Mouse (Mus musculus) CH12.LX (cell line): ENCODE data around the gene Chic1. TPM values are rescaled to one million over a fixed set of nuclear protein-coding genes. Genes with fewer than 3 reads are reported as not detected.

Experiments used
- DNase-seq: peaks from one replicate; pipeline ENCODE4 v3.0.0-alpha.2; 2013; ENCODE audit errors: extremely low read depth
- H3K27ac ChIP-seq: 2 replicates; pipeline ENCODE4 v1.5.1; 2012; ENCODE audit warnings: low read depth, mild to moderate bottlenecking, control low read depth, moderate library complexity; ENCODE audit not compliant: insufficient read depth
- H3K27me3 ChIP-seq: replicated peaks from 2 replicates; pipeline ENCODE3; 2012; ENCODE audit warnings: inconsistent platforms
- H3K36me3 ChIP-seq, 2 experiments: replicated peaks in 1 of 2; 2 replicates each; pipeline versions ENCODE3 to v1.6.1; 2012; ENCODE audit warnings: inconsistent platforms in 1 of 2, low read length in 1 of 2, mild to moderate bottlenecking in 1 of 2, mixed read lengths in 1 of 2, moderate library complexity in 1 of 2; ENCODE audit not compliant: control insufficient read depth in 1 of 2, insufficient read depth in 1 of 2
- H3K4me1 ChIP-seq, 2 experiments: 2 replicates each; pipeline ENCODE4 v1.6.1; 2012; ENCODE audit warnings: inconsistent platforms in 1 of 2, moderate library complexity in 1 of 2; ENCODE audit not compliant: insufficient read depth in 2 of 2, control insufficient read depth in 1 of 2
- H3K4me2 ChIP-seq: 2 replicates; pipeline ENCODE4 v1.6.1; 2012; ENCODE audit warnings: low read depth, mild to moderate bottlenecking, control low read depth; ENCODE audit not compliant: poor library complexity, insufficient read depth, severe bottlenecking
- H3K4me3 ChIP-seq, 3 experiments: fragments of 150-350 bp in 1 of 3; sonication (generic) in 1 of 3; replicated peaks in 1 of 3; 2 replicates each; pipeline versions ENCODE3 to v1.5.1; 2011 to 2012; ENCODE audit warnings: low read depth in 2 of 3, low read length in 2 of 3, mild to moderate bottlenecking in 2 of 3, moderate library complexity in 2 of 3, control low read depth in 1 of 3, improper control_type of control experiment in 1 of 3, inconsistent platforms in 1 of 3, mixed read lengths in 1 of 3; ENCODE audit not compliant: poor library complexity in 1 of 3
- H3K79me2 ChIP-seq: replicated peaks from 2 replicates; pipeline ENCODE4 v1.6.1; 2012; ENCODE audit warnings: mild to moderate bottlenecking, moderate library complexity; ENCODE audit not compliant: control insufficient read depth, poor library complexity, insufficient read depth, severe bottlenecking; ENCODE audit errors: extremely low read depth
- H3K9ac ChIP-seq: 2 replicates; pipeline ENCODE4 v1.6.1; 2012; ENCODE audit warnings: low read depth, mild to moderate bottlenecking, control low read depth, moderate library complexity; ENCODE audit not compliant: insufficient read depth
- H3K9me3 ChIP-seq: replicated peaks from 2 replicates; pipeline ENCODE3; 2012; ENCODE audit warnings: low read length, inconsistent platforms, mixed read lengths
- BHLHE40 ChIP-seq: IDR thresholded peaks from 2 replicates; pipeline ENCODE4 v1.6.1; 2011; ENCODE audit warnings: mild to moderate bottlenecking, low read depth, low read length, improper control_type of control experiment
- CHD1 ChIP-seq: IDR thresholded peaks from 2 replicates; pipeline ENCODE4 v1.6.1; 2012; ENCODE audit warnings: low read depth, low read length, improper control_type of control experiment, inconsistent platforms
- E2F4 ChIP-seq: IDR thresholded peaks from 2 replicates; pipeline ENCODE4 v1.6.1; 2011; ENCODE audit warnings: low read depth, low read length, improper control_type of control experiment; ENCODE audit not compliant: insufficient replicate concordance
- ETS1 ChIP-seq: conservative IDR thresholded peaks from 2 replicates; pipeline ENCODE4 v1.6.1; 2012; ENCODE audit warnings: low read depth, mild to moderate bottlenecking, inconsistent platforms, low read length, improper control_type of control experiment, moderate library complexity
- HCFC1 ChIP-seq: IDR thresholded peaks from 2 replicates; pipeline ENCODE4 v1.6.1; 2012; ENCODE audit warnings: low read depth, mild to moderate bottlenecking, inconsistent platforms, low read length, improper control_type of control experiment
- JUN ChIP-seq: IDR thresholded peaks from 2 replicates; pipeline ENCODE4 v1.6.1; 2011; ENCODE audit warnings: low read depth, mild to moderate bottlenecking, low read length, improper control_type of control experiment, moderate library complexity; ENCODE audit not compliant: insufficient read depth
- JUND ChIP-seq: conservative IDR thresholded peaks from 2 replicates; pipeline ENCODE4 v1.6.1; 2011; ENCODE audit warnings: low read depth, low read length, improper control_type of control experiment
- KAT2A ChIP-seq: IDR thresholded peaks from 2 replicates; pipeline ENCODE4 v1.6.1; 2012; ENCODE audit warnings: low read length, improper control_type of control experiment, inconsistent platforms; ENCODE audit not compliant: insufficient replicate concordance
- MAFK ChIP-seq: IDR thresholded peaks from 2 replicates; pipeline ENCODE4 v1.6.1; 2011; ENCODE audit warnings: low read length, improper control_type of control experiment; ENCODE audit not compliant: insufficient replicate concordance
- MXI1 ChIP-seq: IDR thresholded peaks from 2 replicates; pipeline ENCODE4 v1.6.1; 2011; ENCODE audit warnings: mild to moderate bottlenecking, low read depth, low read length, improper control_type of control experiment
- MYC ChIP-seq: IDR thresholded peaks from 2 replicates; pipeline ENCODE4 v1.6.1; 2011; ENCODE audit warnings: low read depth, mild to moderate bottlenecking, improper control_type of control experiment, low read length
- NELFE ChIP-seq: IDR thresholded peaks from 2 replicates; pipeline ENCODE4 v1.6.1; 2011; ENCODE audit warnings: low read depth, low read length, improper control_type of control experiment
- PAX5 ChIP-seq: IDR thresholded peaks from 2 replicates; pipeline ENCODE4 v1.6.1; 2012; ENCODE audit warnings: low read length, inconsistent platforms, mixed read lengths
- POLR2A ChIP-seq: IDR thresholded peaks from 2 replicates; pipeline ENCODE4 v1.6.1; 2011; ENCODE audit warnings: low read depth, mild to moderate bottlenecking, improper control_type of control experiment, low read length
- POLR2AphosphoS2 ChIP-seq: IDR thresholded peaks from 2 replicates; pipeline ENCODE4 v1.6.1; 2011; ENCODE audit warnings: low read depth, low read length, improper control_type of control experiment
- RAD21 ChIP-seq: IDR thresholded peaks from 2 replicates; pipeline ENCODE4 v1.6.1; 2011; ENCODE audit warnings: low read depth, mild to moderate bottlenecking, low read length, improper control_type of control experiment, moderate library complexity
- RCOR1 ChIP-seq: conservative IDR thresholded peaks from 2 replicates; pipeline ENCODE4 v1.6.1; 2012; ENCODE audit warnings: low read depth, mild to moderate bottlenecking, inconsistent platforms, low read length, improper control_type of control experiment
- SIN3A ChIP-seq: IDR thresholded peaks from 2 replicates; pipeline ENCODE4 v1.6.1; 2012; ENCODE audit warnings: low read length, improper control_type of control experiment, inconsistent platforms
- TBP ChIP-seq: conservative IDR thresholded peaks from 2 replicates; pipeline ENCODE4 v1.6.1; 2011; ENCODE audit warnings: low read depth, low read length, improper control_type of control experiment
- ZKSCAN1 ChIP-seq: IDR thresholded peaks from 2 replicates; pipeline ENCODE4 v1.6.1; 2012; ENCODE audit warnings: low read depth, inconsistent platforms, low read length, improper control_type of control experiment, borderline replicate concordance
- ZMIZ1 ChIP-seq: IDR thresholded peaks from 2 replicates; pipeline ENCODE4 v1.6.1; 2012; ENCODE audit warnings: low read depth, mild to moderate bottlenecking, inconsistent platforms, low read length, improper control_type of control experiment
- dilution Hi-C: fragments of 300-500 bp; cut with MboI; formaldehyde crosslinking; loops from 2 replicates; pipeline ENCODE4 v1.14.3; 2020; ENCODE audit warnings: low sequenced_read_pairs; ENCODE audit not compliant: extremely low pct_unique_long_range_greater_than_20kb, extremely low pct_ligation_motif_present
- in situ Hi-C: fragments of 300-500 bp; cut with MboI; formaldehyde crosslinking; loops from 3 replicates; pipeline ENCODE4 v1.14.3; 2019; ENCODE audit warnings: low sequenced_read_pairs, low pct_ligation_motif_present, low pct_unique_long_range_greater_than_20kb, mixed read lengths
- polyA plus RNA-seq: library from polyadenylated mRNA; unstranded; fragments of >175 nt; gene quantifications from 2 replicates; pipeline ENCODE4 v1.2.1, GENCODE M21; 2012; ENCODE audit warnings: low read depth; ENCODE audit not compliant: insufficient read length
- total RNA-seq, 2 experiments: library from RNA; depleted of rRNA; stranded (reverse); fragments of 300-350 nt in 1 of 2; fragments of >200 nt in 1 of 2; gene quantifications; 2 replicates each; pipeline ENCODE4 v1.2.3; 2012 to 2014

Chic1 gene
- total and polyA plus RNA-seq, 3 experiments = not detected

GRCm38 (mm10) chrX:103311723-103312122 is 44.6 kb upstream of the Chic1 start:
- no peak for TF ChIP-seq TBP
- no peak for TF ChIP-seq KAT2A
- no peak for DNase-seq
- Histone ChIP-seq H3K79me2 (no peaks in the 10 kb centered on the region), H3K27ac (no peak overlapping the region), H3K4me3 (no peak overlapping the region), H3K9ac (no peak overlapping the region), H3K36me3 (no peaks in the 10 kb centered on the region), H3K4me2 (no peak overlapping the region), H3K4me1 (no peaks in the 10 kb centered on the region), H3K9me3 (no peaks in the 10 kb centered on the region), H3K27me3 (no peaks in the 10 kb centered on the region)
- in situ Hi-C loops = no loop called here
- dilution Hi-C loops = no loop called here

- Histone ChIP-seq H3K9ac (no peak overlapping the region), H3K4me2 (no peak overlapping the region), H3K36me3 (no peaks in the 10 kb centered on the region), H3K27me3 (no peaks in the 10 kb centered on the region), H3K4me1 (no peaks in the 10 kb centered on the region), H3K9me3 (no peaks in the 10 kb centered on the region), H3K4me3 (no peak overlapping the region), H3K79me2 (no peaks in the 10 kb centered on the region), H3K27ac (no peak overlapping the region)
- in situ Hi-C loops = no loop called here
- dilution Hi-C loops = no loop called here
- no peak for DNase-seq
- TF ChIP-seq E2F4 (no peak), ZMIZ1 (no peak), ZKSCAN1 (no peak), MXI1 (no peak), JUND (no peak), BHLHE40 (no peak), SIN3A (no peak), CHD1 (no peak), MAFK (no peak), JUN (no peak), ETS1 (no peak), MYC (no peak), POLR2AphosphoS2 (no peak), RCOR1 (no peak)
These were observed 42.1 kb upstream of the Chic1 start for GRCm38 (mm10) chrX:103314146-103314545.

DNA sequence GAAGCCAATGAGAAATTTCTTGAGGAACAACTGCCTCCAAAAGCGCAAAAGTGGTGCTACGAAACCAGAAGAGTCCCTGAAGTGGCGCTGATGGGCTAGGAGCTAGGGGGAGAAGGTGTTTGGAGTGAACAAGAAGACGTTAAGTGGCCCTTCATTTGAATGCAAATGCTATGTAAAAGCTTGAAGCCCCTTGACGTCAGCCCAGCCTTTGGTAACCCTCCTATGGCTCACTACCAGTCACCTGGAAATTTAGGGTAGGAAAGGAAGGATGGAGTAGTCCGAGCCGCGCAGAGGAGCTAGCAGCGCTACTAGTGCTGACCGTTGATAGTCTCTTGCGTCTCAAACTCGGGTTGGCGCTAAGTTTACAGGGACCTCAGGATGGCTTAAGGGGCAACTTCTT is 35.1 kb upstream of the Chic1 start, which contains the start of gene Cdx4:
Gene Cdx4, plus strand, starts transcription at position 253 of the 400 bp plus-strand sequence.
- Histone ChIP-seq H3K4me2 (no peak within 1 kb of the TSS), H3K4me3 (no peak within 1 kb of the TSS), H3K27me3 (no peaks in the 10 kb centered on the region), H3K27ac (no peak within 1 kb of the TSS), H3K4me1 (peaks cover 0 to 5% of the 10 kb centered on the region in 2 experiments; a peak in 2 of 4 replicates), H3K9me3 (no peaks in the 10 kb centered on the region), H3K36me3 (no peaks in the 10 kb centered on the region), H3K79me2 (no peaks in the 10 kb centered on the region), H3K9ac (no peak within 1 kb of the TSS)
- in situ Hi-C loops = no loop called here
- no peak for DNase-seq
- dilution Hi-C loops = no loop called here
- TF ChIP-seq E2F4 = no peak
- no peak for TF ChIP-seq POLR2A
- no peak for TF ChIP-seq HCFC1
- no peak for TF ChIP-seq RAD21
- TF ChIP-seq SIN3A = no peak
- TF ChIP-seq NELFE = no peak
- TF ChIP-seq RCOR1 = no peak
- TF ChIP-seq PAX5 = no peak
- TF ChIP-seq BHLHE40 = no peak
